Mouse (Mus musculus) layer of hippocampus, adult 11-12 months (tissue): ENCODE data around the gene Cul4a.
A peak's percentile ranks its signal among the peaks of the same experiment; 100 is the strongest.
"Not testable (repeated sequence)": the region's sequence is repeated elsewhere in the genome, so short reads cannot be mapped to it uniquely, and the experiment has no call there.

ENCODE experiments used
- DNase-seq: peaks from one replicate; pipeline ENCODE4 v3.0.0; 2022; ENCODE audit warnings: low spot score

The Cul4a gene

GRCm38 (mm10) chr8:13105087-13105881 lies at the start of gene Cul4a, which contains the start of gene Pcid2:
Gene Cul4a, plus strand, starts transcription at chr8:13105621.
Gene Pcid2, minus strand, starts transcription at chr8:13105459.
- DNase-seq = peak; percentile 97

GRCm38 (mm10) chr8:13057351-13057750 lies 48.1 kb upstream of the Cul4a start:
- no peak for DNase-seq

DNA sequence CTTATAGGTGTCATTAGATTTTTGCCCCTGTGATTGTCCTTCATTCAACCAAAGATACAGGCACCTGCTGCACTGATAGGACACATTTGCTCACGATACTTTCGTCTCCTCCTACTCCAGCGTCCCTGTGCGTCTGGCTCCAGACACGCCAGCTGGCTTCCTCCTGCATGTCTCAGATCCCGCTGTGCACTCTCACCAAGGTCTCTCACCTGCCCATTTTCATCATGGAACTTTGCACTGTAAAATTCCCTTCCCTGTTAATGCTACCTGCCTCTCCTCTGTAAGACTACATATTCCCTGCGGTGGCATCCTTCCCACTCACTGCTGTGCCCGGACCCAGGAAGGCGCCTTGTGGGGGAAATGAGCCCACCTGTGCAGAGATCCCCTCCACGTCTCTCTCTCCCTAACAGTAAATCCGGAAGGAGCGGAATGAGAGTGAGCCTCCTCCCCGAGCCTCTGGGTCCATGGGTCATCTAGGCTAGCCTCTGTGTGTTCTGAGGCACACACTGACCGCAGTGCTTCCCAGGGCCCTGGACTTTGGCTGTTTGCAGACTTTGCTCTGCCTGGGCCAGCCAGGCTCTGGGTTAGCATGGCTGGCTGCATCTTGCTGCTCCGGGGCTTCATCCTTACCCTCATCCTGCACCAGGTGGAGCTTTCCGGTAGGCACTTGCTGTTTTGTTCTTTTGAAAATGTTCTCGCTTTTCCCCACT lies 44.8 kb upstream of the Cul4a start, which contains the start of gene Proz:
Gene Proz (plus strand): TSS at position 474 of the 710 bp plus-strand sequence.
- no peak for DNase-seq

DNA sequence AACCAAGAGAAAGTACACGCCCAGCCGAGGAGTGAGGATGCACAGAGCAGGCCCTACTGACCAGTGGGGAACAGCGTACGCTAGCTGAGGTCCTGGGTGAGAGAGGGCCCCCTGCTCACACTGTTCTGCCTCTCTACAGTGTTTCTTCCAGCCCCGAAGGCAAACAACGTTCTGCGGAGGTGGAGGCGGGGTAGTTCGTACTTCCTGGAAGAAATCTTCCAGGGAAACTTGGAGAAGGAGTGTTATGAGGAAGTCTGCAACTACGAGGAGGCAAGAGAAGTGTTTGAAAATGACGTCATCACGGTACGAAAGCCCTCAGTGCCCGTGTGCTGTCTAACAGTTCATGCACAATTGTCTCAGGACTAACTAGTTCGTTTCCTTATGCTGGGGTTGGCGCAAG lies 42.3 kb upstream of the Cul4a start:
- DNase-seq = no peak

GRCm38 (mm10) chr8:13073255-13073654 lies 32.2 kb upstream of the Cul4a start:
- DNase-seq = no peak

GRCm38 (mm10) chr8:13075044-13075443 lies 30.4 kb upstream of the Cul4a start:
- no peak for DNase-seq

GRCm38 (mm10) chr8:13075579-13075978 lies 29.8 kb upstream of the Cul4a start:
- DNase-seq = not testable (repeated sequence)

- DNase-seq = no peak
Observed at GRCm38 (mm10) chr8:13077542-13077941, 27.9 kb upstream of the Cul4a start.

- DNase-seq = peak; percentile 92
Observed at GRCm38 (mm10) chr8:13104691-13105086, 732 bp upstream of the Cul4a start.

DNA sequence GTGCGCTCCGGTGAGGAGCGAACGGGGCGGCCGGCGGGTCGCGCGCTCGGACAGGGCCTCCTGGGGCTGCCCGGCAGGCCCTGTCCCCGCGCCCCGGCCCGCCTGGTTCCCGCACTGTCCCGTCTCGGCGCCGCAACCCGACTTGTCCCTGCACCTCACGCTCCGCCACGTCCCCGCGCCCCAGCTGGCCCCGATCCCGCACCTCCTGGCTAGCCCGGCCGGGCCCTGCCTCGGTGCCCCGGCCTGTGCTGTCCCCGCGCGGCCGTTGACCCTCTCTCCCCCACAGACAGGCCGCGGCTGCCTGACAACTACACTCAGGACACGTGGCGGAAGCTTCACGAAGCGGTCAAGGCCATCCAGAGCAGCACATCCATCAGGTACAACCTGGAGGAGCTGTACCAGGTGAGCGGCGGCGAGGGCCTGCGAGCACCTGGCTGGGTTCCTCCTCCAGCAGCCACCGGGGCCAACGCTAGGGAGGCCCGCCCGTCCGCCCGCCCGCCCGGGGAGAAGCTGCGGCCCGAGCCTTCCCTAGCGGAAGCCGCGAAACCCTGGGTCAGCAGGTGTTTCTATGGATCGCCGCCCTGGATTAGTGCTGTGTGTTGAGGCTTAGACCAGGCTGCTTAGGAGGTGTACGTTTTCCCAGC lies 609 bp downstream of the Cul4a start:
- no peak for DNase-seq

- no peak for DNase-seq
Observed at GRCm38 (mm10) chr8:13107990-13108638, 2.7 kb downstream of the Cul4a start.

DNA sequence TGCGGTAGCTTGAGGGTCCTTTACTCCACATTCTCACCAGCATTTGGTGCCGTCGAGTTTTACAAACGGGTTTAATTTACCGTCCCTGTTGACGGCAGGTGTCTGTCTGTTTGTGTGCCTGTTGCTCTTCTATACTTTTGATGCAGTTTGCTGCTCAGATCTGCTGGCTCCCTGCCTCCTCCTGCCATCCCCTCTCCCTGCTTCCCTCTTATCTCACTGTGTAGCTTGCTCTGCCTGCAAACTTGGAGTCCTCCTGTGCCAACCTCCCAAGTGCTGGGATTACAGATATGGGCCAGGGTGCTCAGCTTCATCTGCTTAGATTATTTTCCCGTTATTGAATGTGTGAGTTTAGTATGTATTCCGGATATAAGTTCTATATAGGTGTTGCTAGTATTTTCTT lies 3.5 kb downstream of the Cul4a start:
- DNase-seq = no peak

- DNase-seq = no peak
Observed at GRCm38 (mm10) chr8:13109416-13109960, 4.1 kb downstream of the Cul4a start.

GRCm38 (mm10) chr8:13111917-13112316 lies 6.5 kb downstream of the Cul4a start:
- DNase-seq = no peak

DNA sequence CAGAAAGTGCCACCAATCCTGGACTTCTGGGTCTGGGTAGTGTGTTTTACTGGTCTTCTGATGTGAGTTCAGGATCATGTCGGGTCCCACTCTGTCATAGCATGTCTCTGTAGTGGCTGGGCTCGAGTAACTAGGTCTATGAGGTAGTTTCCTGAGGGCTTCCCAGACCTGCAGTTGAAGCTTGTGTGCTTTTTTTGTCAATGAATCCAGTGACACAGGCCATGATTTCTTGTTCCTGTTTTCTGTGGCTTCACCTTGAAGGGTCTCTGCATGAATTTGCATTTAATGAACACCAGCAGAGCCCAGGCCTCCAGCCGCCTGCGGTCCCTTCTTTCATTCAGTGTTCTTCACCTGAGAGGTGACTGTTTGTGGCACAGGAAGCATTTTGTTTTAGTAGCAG lies 7.8 kb downstream of the Cul4a start:
- no peak for DNase-seq

DNA sequence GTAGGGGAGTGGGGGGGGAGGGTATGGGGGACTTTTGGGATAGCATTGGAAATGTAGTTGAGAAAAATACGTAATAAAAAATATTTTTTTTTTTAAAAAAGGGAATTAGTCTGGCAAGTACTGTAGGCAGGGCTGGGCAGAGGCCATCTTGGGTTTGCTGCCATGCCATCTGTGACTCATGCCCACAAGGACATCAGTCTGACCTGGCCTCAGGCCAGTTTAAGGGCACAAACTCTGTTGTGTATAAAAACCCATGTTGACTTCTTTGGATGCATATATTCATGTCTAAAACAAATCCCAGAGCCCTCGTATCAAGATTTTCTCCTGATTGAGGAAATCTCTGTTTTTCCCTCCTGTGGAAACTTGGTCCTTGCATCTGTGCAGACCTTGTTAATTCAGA lies 11.7 kb downstream of the Cul4a start:
- no peak for DNase-seq

DNA sequence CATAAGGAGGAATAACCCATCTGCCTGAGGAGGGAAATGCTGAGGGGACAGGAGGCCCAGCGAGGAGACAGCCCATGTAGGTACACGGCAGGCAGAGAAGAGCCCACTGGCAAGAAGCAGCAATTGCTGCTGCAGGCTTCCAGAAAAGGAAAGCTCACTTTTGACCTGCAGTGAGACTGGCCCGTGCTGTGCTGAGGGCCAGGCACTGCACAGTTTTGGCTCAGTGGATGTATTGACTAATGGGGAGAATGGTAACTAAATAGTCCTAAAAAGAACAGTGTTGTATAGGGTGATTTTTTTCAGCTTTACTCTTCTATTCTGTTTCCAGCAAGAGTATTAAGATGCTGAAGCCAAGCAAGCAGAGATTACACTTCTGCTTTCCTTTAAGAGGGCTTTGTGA lies 13.1 kb downstream of the Cul4a start:
- DNase-seq = no peak

- no peak for DNase-seq
Observed at GRCm38 (mm10) chr8:13120882-13121665, 15.7 kb downstream of the Cul4a start.

DNA sequence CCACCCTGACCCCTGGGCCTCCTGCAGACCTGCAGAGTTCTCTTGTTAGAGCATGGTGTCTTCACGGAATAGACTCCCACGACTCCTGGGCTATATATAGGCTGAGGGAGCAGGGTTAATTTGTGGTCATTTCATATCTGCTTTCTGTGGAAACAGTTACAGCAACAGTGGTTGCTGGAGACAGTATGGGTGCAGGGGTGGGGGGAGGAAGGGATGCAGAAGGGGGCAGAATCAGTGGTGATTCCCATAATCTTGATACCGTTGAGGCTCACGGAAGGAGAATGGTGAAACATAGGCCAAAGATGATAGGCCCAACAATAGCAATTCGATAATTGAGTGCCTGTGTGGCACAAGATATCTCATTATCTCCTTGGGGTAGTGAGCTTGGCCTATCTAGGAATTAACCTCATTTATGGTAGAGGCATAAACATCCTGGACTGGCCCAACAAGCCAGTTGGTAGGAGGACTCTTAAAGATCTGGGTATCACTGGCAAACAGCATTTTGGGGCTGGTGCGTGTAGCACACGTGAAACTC lies 17.5 kb downstream of the Cul4a start:
- DNase-seq = no peak

DNA sequence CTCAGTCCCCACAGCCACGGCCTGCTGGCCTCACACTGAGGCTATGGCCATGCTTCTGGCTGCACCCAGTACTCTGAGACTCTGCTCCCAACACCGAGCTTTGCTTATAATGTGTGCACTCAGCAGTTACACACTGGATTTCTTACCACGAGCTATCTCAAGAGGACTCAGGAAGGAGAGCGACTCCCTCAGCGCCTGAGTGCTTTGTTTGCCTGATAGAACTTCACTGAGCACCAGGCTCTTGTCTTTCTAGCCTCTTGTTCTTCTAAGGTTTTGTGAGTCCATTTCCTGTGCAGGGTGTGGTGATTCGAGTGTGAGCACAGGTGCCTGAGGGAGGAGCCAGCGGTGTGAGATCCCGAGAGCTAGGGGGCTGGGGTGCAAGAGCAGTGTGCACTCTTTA lies 19.5 kb downstream of the Cul4a start:
- DNase-seq = no peak

GRCm38 (mm10) chr8:13132220-13132619 lies 26.8 kb downstream of the Cul4a start:
- peak; percentile 66 for DNase-seq
